ENCODE assay signal across 14 mouse cellular contexts in genomic region chr19:40259485-40259884, GRCm38 (mm10).
"Had no signal": no experiment of that assay in that cellular context is flagged by ENCODE, and none has a peak within 500 bp of the region (broad histone marks: within the 10 kb centered on the region; RNA-seq: fewer than 3 reads in every experiment).

No protein-coding gene starts in this region.

- H3K9me3 ChIP-seq: midbrain, embryonic 10.5 days; midbrain, embryonic 13.5 days; neural tube, embryonic 12.5 days; stomach, embryonic 15.5 days had no signal

- ATAC-seq: midbrain, embryonic 13.5 days; midbrain, embryonic 16.5 days had no signal

- H3K9ac ChIP-seq: lung, embryonic 14.5 days; midbrain, embryonic 13.5 days; neural tube, embryonic 12.5 days; stomach, embryonic 15.5 days had no signal

- H3K27ac ChIP-seq: midbrain, embryonic 10.5 days; midbrain, embryonic 13.5 days; neural tube, embryonic 12.5 days; stomach, embryonic 15.5 days; stomach, postnatal 0 days had no signal

- H3K4me1 ChIP-seq: midbrain, embryonic 10.5 days; midbrain, embryonic 13.5 days; neural tube, embryonic 12.5 days had no signal

- H3K4me2 ChIP-seq: lung, embryonic 14.5 days; midbrain, embryonic 13.5 days; neural tube, embryonic 12.5 days; stomach, embryonic 15.5 days had no signal

- DNase-seq: lung, adult 18-20 months; lung, embryonic 14.5 days; lung, postnatal 10 days; lung, postnatal 4 days; right cerebral cortex, postnatal 14 days; thymus, adult 2 months; thymus, postnatal 25 days; thymus, postnatal 4 days had no signal

- H3K27me3 ChIP-seq: midbrain, embryonic 13.5 days; neural tube, embryonic 12.5 days; stomach, embryonic 15.5 days had no signal

- H3K4me3 ChIP-seq: midbrain, embryonic 10.5 days; midbrain, embryonic 13.5 days; neural tube, embryonic 12.5 days; stomach, embryonic 15.5 days had no signal

- H3K36me3 ChIP-seq: midbrain, embryonic 13.5 days; neural tube, embryonic 12.5 days; stomach, embryonic 15.5 days had no signal
